Mouse (Mus musculus): ENCODE measurements at regions not wholly inside any gene's neighbourhood (a gene's known extent, or its start where the extent isn't known, plus 50 kb on each side); places are given as distances from the start of the nearest gene placed in this dataset.
"Not testable (repeated sequence)": the region's sequence is repeated elsewhere in the genome, so short reads cannot be mapped to it uniquely, and the experiment has no call there.

DNA sequence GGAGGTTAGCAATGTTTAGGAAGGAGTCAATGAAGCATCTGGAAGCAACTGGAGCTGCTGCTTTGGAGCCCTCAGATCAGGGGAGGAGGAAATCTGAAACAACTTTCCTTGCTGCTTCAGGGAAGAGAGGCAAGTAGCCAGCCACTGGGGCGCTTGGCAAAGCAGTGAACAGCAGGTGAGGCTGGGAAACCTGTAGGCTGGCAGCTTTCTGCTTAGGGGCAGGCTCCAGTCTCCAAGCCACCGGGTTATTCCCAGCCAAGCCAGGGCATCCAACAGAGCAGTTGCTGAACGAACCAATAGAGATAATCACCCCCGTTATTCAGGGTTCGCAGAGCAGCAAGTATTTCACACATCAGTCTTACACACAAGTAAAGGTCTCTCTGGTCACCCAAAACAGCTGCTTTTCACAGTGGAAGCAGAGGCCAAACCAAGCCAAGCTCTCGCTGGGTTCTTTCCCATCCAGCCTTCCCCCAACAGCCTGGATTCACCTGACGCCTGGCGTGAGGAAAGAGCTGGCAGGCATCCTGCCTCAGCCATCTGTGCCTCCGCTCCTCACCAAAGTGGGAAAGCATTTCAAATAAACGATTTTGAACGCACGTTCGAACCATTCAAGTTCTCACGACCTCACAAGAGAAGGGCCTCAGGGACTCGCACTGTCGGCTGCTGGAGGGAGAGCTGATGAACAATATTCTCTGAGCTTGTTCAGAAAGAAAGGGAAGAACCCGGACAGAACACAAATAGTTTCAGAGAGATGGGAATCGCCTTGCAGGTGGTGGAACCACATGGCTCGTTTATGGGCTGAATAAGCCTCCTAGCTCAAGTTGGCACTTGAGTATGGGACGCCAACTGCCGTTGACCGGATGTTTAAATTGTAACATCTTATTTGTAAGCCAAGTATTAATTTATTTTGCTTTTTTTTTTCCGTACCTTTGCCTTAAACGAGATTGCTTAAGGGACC is 454.8 kb upstream of the Jmjd1c start:
- H3K4me3 ChIP-seq (replicated peaks) = no peak overlapping the region
- H3K4me1 ChIP-seq = no peaks in the 10 kb centered on the region
- no peaks in the 10 kb centered on the region for H3K27me3 ChIP-seq (replicated peaks)
- no peaks in the 10 kb centered on the region for H3K36me3 ChIP-seq (replicated peaks; ENCODE audit: low read length)
- H3K9me3 ChIP-seq = peaks cover 31% of the 10 kb centered on the region
- TF ChIP-seq GATA1 (IDR thresholded peaks at IDR 0.05; ENCODE audit: borderline replicate concordance, low read length) = no peak
- TF ChIP-seq FLI1 (IDR thresholded peaks at IDR 0.05; ENCODE audit: low read length) = no peak

DNA sequence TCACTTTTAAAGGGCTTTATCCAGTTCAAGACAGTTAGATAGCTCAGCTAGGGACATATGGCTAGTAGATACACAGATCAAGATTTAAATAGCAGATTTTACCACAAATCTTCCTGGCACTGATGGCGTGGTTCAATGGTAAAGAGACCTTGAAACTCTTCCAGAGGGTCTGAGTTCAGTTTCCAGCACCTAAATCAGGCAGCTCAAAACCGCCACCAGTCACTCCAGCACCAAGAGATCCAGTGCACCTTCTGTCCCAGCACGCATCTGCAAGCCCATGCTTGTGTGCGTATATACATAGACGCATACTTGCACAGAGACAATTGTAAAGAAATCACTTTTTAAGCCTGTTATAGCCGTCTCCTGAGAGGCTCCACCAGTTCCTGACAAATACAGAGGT is 454.0 kb upstream of the Jmjd1c start:
- Histone ChIP-seq H3K4me1 (no peaks in the 10 kb centered on the region), H3K27me3 (replicated peaks) (no peaks in the 10 kb centered on the region)
- no peak for TF ChIP-seq GATA1 (IDR thresholded peaks at IDR 0.05; ENCODE audit: borderline replicate concordance, low read length)
- TF ChIP-seq FLI1 (IDR thresholded peaks at IDR 0.05; ENCODE audit: low read length) = no peak

DNA sequence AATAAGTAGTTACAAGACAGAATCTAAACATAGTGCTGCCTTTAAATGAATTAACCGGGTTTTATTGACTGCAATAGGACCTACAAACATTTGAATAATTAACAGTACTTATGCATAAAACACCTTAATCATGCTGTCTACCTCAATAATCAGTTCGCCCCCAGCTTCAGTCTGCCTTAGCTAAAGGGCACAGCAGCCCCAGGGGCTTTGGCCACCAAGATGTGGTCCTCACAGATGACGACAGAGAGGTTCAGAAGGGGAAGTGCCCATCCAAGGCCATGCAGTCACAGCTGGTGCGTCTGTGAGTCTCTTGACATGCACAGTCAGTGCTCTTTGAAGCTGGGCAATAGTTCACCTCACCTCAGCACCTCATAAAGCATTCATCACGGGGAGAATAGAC is 452.8 kb upstream of the Jmjd1c start:
- Histone ChIP-seq H3K36me3 (replicated peaks; ENCODE audit: low read length) (no peaks in the 10 kb centered on the region), H3K27me3 (replicated peaks) (no peaks in the 10 kb centered on the region), H3K9me3 (peaks cover 28% of the 10 kb centered on the region), H3K4me3 (replicated peaks) (no peak overlapping the region), H3K4me1 (no peaks in the 10 kb centered on the region)
- TF ChIP-seq FLI1 (IDR thresholded peaks at IDR 0.05; ENCODE audit: low read length) = no peak
- TF ChIP-seq GATA1 (IDR thresholded peaks at IDR 0.05; ENCODE audit: borderline replicate concordance, low read length) = no peak

More for the DNA sequence above, 454.0 kb upstream of the Jmjd1c start:
- no peak overlapping the region for H3K4me3 ChIP-seq (replicated peaks)
- no peaks in the 10 kb centered on the region for H3K36me3 ChIP-seq (replicated peaks; ENCODE audit: low read length)
- H3K9me3 ChIP-seq = peaks cover 31% of the 10 kb centered on the region

DNA sequence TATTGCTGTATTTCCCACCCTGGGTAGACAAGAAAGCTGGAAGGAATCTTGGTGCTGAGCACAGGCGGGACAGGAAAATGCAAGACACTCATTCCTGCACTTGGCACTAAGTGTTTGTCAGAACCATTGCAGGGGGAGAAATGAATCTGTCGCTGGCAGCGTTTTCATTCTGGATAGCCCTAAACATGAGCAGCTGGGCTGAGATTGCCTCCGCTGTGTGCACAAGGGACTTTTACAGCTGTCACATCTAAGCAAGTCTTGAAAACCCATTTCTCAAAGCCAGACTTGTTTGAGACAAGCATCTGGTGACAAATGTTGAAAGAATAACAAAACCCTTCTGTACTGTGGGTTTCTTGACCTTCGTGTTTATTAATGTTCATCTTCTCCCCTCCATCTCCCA is 438.4 kb upstream of the Jmjd1c start:
- H3K4me3 ChIP-seq (replicated peaks) = no peak overlapping the region
- H3K36me3 ChIP-seq (replicated peaks; ENCODE audit: low read length) = no peaks in the 10 kb centered on the region
- no peaks in the 10 kb centered on the region for H3K4me1 ChIP-seq
- H3K9me3 ChIP-seq = peaks cover 51% of the 10 kb centered on the region
- no peaks in the 10 kb centered on the region for H3K27me3 ChIP-seq (replicated peaks)
- TF ChIP-seq FLI1 (IDR thresholded peaks at IDR 0.05; ENCODE audit: low read length) (no peak), GATA1 (IDR thresholded peaks at IDR 0.05; ENCODE audit: borderline replicate concordance, low read length) (no peak)

DNA sequence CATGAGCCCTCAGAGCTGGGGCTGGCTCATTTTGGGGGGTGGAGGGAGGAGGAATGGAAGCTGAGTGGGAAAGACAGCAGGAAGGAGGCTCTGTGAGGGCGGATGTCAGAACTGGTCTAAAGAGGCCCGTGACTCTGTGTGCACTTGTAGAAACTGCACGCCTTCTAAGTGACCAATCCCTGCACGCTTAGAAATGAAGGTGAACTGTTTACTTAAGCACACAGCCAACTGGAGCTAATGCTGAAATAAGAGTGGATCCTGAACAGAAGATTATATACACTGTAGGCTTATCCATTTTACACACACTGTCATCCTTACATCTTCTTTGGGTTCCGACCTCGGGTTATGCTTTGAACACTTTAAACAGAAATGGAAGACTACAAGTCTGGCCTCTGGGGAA is 412.8 kb upstream of the Jmjd1c start:
- Histone ChIP-seq H3K4me3 (replicated peaks) (no peak overlapping the region), H3K27me3 (replicated peaks) (no peaks in the 10 kb centered on the region), H3K36me3 (replicated peaks; ENCODE audit: low read length) (no peaks in the 10 kb centered on the region), H3K9me3 (peaks cover 60% of the 10 kb centered on the region), H3K4me1 (no peaks in the 10 kb centered on the region)
- TF ChIP-seq GATA1 (IDR thresholded peaks at IDR 0.05; ENCODE audit: borderline replicate concordance, low read length) (no peak), FLI1 (IDR thresholded peaks at IDR 0.05; ENCODE audit: low read length) (no peak)

DNA sequence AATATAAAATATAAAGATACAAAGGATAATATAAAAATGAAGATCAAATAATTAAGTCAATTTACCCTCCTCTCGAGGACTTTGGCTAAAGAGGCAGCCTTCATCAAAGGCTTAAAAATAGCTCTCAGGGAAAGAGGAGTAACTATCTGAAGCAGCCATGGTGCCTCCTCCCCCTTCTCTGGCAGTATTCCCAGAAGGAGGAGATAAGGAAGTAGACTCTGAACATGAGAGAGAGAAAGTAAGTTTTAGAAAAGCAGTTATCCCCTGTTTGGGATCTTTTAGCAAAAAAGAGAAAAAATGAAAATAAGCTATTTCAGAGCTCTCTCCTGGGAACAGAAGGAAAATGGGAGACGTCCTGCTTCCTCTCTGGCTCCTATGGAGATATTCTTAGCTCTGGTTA is 406.7 kb upstream of the Jmjd1c start:
- H3K36me3 ChIP-seq (replicated peaks; ENCODE audit: low read length); H3K27me3 ChIP-seq (replicated peaks); H3K4me1 ChIP-seq; H3K4me3 ChIP-seq (replicated peaks): not testable (repeated sequence)
- H3K9me3 ChIP-seq = peaks cover 61% of the 10 kb centered on the region

DNA sequence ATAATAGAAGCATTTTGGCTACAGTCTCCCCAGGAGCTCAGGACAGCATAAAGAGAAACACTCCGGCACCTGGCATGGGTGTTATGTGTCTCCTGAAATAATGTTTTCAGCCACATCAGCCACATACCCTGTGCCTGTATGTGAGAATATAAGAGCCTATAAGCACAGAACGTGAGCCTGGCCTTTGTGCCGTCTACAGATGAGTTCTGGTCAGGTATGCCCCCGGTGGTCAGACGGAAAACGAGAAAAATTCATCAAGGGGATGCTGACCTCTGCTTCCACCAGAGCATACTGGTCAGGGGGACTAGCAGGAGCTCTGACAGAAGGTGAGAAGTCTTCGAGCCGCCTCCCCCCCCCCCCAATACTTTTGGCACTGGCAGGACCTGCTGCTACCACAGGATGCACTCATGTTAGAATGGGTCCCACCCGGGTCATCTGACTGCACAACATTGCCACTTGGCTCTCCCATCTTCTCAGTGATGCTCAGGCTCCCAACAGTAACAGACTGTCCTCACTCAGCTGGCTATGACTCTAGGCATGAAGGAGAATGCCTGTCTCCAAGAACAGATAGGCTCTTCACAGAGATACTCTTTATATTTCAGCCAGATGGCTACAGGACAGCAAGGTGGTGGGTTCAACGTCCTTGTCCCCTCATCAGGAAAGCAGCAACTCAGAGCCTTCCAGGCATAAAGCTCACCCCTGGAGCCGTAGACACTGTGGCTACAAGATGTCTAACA is 401.2 kb upstream of the Jmjd1c start:
- H3K27me3 ChIP-seq (replicated peaks) = no peaks in the 10 kb centered on the region
- no peak for TF ChIP-seq FLI1 (IDR thresholded peaks at IDR 0.05; ENCODE audit: low read length)
- TF ChIP-seq GATA1 (IDR thresholded peaks at IDR 0.05; ENCODE audit: borderline replicate concordance, low read length) = no peak
- no peak overlapping the region for H3K4me3 ChIP-seq (replicated peaks)
- H3K9me3 ChIP-seq = peaks cover 52% of the 10 kb centered on the region
- no peaks in the 10 kb centered on the region for H3K36me3 ChIP-seq (replicated peaks; ENCODE audit: low read length)
- no peaks in the 10 kb centered on the region for H3K4me1 ChIP-seq

DNA sequence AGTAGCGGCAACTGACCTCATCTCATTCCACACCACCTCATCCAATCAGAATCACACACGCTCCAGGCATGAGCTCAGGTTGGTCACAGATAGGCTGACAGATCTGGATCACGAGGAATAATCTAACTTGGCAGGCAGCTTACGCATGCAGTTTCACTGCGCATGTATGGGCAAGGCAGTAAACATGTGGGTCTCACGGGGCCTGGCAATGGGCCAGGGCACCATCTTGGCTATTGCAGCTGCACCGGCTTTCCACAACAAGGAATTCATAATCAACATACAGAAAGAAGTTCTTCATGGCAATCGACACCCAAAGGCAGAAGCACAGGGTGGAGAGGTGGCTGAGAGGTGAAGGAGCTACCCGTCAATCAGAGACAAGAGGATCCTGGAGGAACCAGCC is 381.0 kb upstream of the Jmjd1c start:
- not testable (repeated sequence) for H3K4me1 ChIP-seq; H3K4me3 ChIP-seq (replicated peaks); H3K36me3 ChIP-seq (replicated peaks; ENCODE audit: low read length); H3K27me3 ChIP-seq (replicated peaks)
- H3K9me3 ChIP-seq = peaks cover 63% of the 10 kb centered on the region

DNA sequence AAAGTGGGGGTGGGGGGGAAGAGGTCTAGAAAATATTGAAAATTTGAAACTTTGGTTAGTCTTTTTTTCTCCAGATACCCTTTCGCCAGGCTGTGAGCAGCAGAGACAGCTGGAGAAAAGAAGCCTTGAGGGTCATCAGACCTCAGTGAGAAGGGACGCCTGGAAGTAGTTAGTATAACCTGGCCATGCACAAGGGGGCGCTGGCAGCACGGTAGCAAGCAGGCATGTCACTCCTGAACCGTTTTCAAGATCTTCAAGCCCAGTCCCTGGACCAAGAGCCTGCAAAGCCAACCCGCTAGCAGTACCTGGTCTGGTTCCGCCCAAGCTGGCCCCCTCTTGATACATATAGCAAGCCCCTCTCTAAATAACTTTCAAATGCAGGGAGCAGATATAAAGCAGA is 378.0 kb upstream of the Jmjd1c start:
- H3K4me1 ChIP-seq = no peaks in the 10 kb centered on the region
- TF ChIP-seq GATA1 (IDR thresholded peaks at IDR 0.05; ENCODE audit: borderline replicate concordance, low read length) (no peak), FLI1 (IDR thresholded peaks at IDR 0.05; ENCODE audit: low read length) (no peak)
- no peak overlapping the region for H3K4me3 ChIP-seq (replicated peaks)
- no peaks in the 10 kb centered on the region for H3K27me3 ChIP-seq (replicated peaks)
- H3K9me3 ChIP-seq = peaks cover 60% of the 10 kb centered on the region
- no peaks in the 10 kb centered on the region for H3K36me3 ChIP-seq (replicated peaks; ENCODE audit: low read length)

DNA sequence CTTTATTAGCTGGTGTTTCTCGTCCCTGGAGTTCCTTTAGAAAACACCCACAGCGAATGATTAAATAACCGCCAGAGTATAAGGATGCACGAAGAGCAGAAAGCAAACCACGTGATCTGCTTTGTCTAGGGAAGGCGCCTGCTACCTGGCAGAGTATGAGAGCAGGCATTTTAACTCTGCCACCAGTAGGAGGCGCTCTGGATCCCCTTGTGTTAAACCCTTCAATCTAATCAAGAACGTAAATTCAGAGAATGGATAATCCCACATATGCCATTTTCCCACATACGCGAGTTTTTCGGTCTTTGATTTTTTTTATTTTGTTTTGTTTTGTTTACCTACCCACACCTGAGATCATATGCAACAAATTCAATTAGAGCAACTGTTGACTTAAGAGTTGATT is 376.1 kb upstream of the Jmjd1c start:
- Histone ChIP-seq H3K4me3 (replicated peaks) (no peak overlapping the region), H3K36me3 (replicated peaks; ENCODE audit: low read length) (no peaks in the 10 kb centered on the region), H3K27me3 (replicated peaks) (no peaks in the 10 kb centered on the region), H3K4me1 (no peaks in the 10 kb centered on the region), H3K9me3 (peaks cover 46% of the 10 kb centered on the region)
- TF ChIP-seq GATA1 (IDR thresholded peaks at IDR 0.05; ENCODE audit: borderline replicate concordance, low read length) (no peak), FLI1 (IDR thresholded peaks at IDR 0.05; ENCODE audit: low read length) (no peak)
